Mouse (Mus musculus) liver, embryonic 14.5 days (tissue): ENCODE data around the gene Ppm1m.

Source experiments
- CTCF ChIP-seq: IDR thresholded peaks from 2 replicates; pipeline ENCODE4 v1.5.1; 2016; ENCODE audit warnings: antibody characterized with exemption, low read depth, control low read depth
- EP300 ChIP-seq: IDR thresholded peaks from 2 replicates; pipeline ENCODE4 v1.6.1; 2016; ENCODE audit warnings: antibody characterized with exemption, low read depth

DNA sequence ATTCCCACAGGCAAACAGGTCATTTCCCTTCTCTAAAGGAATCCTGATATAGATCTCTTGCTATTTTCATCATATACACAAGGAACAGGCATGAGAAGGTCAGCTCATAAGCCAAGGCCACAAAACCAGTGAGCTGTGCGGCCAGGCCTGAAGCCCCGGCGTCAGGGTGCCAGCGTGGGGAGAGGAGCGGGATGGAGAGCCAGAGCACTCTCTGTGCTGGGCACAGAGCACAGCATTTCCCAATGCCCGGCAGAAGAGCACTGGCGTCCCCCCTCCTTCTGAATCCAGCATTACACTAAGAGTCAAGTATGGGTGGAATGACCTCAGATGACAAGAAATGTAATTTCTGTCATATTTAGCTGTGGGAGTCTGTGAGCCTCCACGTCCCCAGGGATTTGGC, 37.9 kb upstream of the Ppm1m start:
- no peak for TF ChIP-seq CTCF
- no peak for TF ChIP-seq EP300
